Mouse (Mus musculus): Measurements from ENCODE around the gene Cnst.

The Cnst gene

GRCm38 (mm10) chr1:179553197-179553948 lies 7.2 kb downstream of the Cnst start:
- DNase-seq (ENCODE audit: low read depth, low spot score), result no peak

GRCm38 (mm10) chr1:179553949-179554347 lies 7.8 kb downstream of the Cnst start:
- DNase-seq (ENCODE audit: low read depth, low spot score), result no peak

- no peak for DNase-seq (ENCODE audit: low read depth, low spot score)
Measured at GRCm38 (mm10) chr1:179556921-179557320, 10.8 kb downstream of the Cnst start.

GRCm38 (mm10) chr1:179559446-179560194 lies 13.4 kb downstream of the Cnst start:
- no peak for DNase-seq (ENCODE audit: low read depth, low spot score)

- no peak for DNase-seq (ENCODE audit: low read depth, low spot score)
Measured at GRCm38 (mm10) chr1:179560845-179561430, 14.8 kb downstream of the Cnst start.

- no peak for DNase-seq (ENCODE audit: low read depth, low spot score)
Measured at GRCm38 (mm10) chr1:179563211-179563610, 17.0 kb downstream of the Cnst start.

- DNase-seq (ENCODE audit: low read depth, low spot score), result no peak
Measured at GRCm38 (mm10) chr1:179563926-179564325, 17.8 kb downstream of the Cnst start.

- DNase-seq (ENCODE audit: low read depth, low spot score), result no peak
Measured at GRCm38 (mm10) chr1:179567558-179567957, 21.4 kb downstream of the Cnst start.

GRCm38 (mm10) chr1:179568690-179569398 lies 22.7 kb downstream of the Cnst start:
- DNase-seq (ENCODE audit: low read depth, low spot score), result no peak

- DNase-seq (ENCODE audit: low read depth, low spot score), result no peak
Measured at GRCm38 (mm10) chr1:179570482-179570881, 24.3 kb downstream of the Cnst start.

- DNase-seq (ENCODE audit: low read depth, low spot score), result no peak
Measured at GRCm38 (mm10) chr1:179571686-179572085, 25.5 kb downstream of the Cnst start.

GRCm38 (mm10) chr1:179573650-179574206 lies 27.6 kb downstream of the Cnst start:
- no peak for DNase-seq (ENCODE audit: low read depth, low spot score)

- DNase-seq (ENCODE audit: low read depth, low spot score), result peak; percentile 33
Measured at GRCm38 (mm10) chr1:179578625-179579024, 32.5 kb downstream of the Cnst start.

- DNase-seq (ENCODE audit: low read depth, low spot score), result no peak
Measured at GRCm38 (mm10) chr1:179580200-179580599, 34.0 kb downstream of the Cnst start.

- DNase-seq (ENCODE audit: low read depth, low spot score), result no peak
Measured at GRCm38 (mm10) chr1:179581422-179581821, 35.3 kb downstream of the Cnst start.

GRCm38 (mm10) chr1:179582021-179582433 lies 35.9 kb downstream of the Cnst start:
- no peak for DNase-seq (ENCODE audit: low read depth, low spot score)

- DNase-seq (ENCODE audit: low read depth, low spot score), result no peak
Measured at GRCm38 (mm10) chr1:179583090-179583489, 36.9 kb downstream of the Cnst start.

GRCm38 (mm10) chr1:179584220-179584619 lies 38.0 kb downstream of the Cnst start:
- no peak for DNase-seq (ENCODE audit: low read depth, low spot score)

- DNase-seq (ENCODE audit: low read depth, low spot score), result no peak
Measured at GRCm38 (mm10) chr1:179585646-179586045, 39.5 kb downstream of the Cnst start.

- no peak for DNase-seq (ENCODE audit: low read depth, low spot score)
Measured at GRCm38 (mm10) chr1:179586430-179587095, 40.4 kb downstream of the Cnst start.

GRCm38 (mm10) chr1:179588230-179588629 lies 42.1 kb downstream of the Cnst start:
- DNase-seq (ENCODE audit: low read depth, low spot score), result no peak
